Mouse (Mus musculus): ENCODE measurements around the gene Ndufs7. TPM values are rescaled to one million over a fixed set of nuclear protein-coding genes. Genes with fewer than 3 reads are reported as not detected.

Gene Ndufs7
- polyA plus RNA-seq, 1 experiment from 2014 or later: 220 TPM

- no peaks in the 10 kb centered on the region for H3K9me3 ChIP-seq (replicated peaks)
- no peak overlapping the region for H3K4me3 ChIP-seq
- H3K4me1 ChIP-seq: peaks cover 41% of the 10 kb centered on the region
- H3K4me2 ChIP-seq (replicated peaks): peak overlapping the region; percentile 83; the same call in 1 of the 2 replicates
- peaks cover 48% of the 10 kb centered on the region for H3K36me3 ChIP-seq
- WGBS: 92% methylated on average over 14 of the region's 14 CpGs
- no peak for ATAC-seq (ENCODE audit: low FRiP score)
- H3K27ac ChIP-seq: no peak overlapping the region
- H3K9ac ChIP-seq: 0 out of 2 replicates have a peak overlapping the region, but pooled peaks have one; percentile 70
- H3K27me3 ChIP-seq: no peaks in the 10 kb centered on the region
Measured at GRCm38 (mm10) chr10:80258752-80259462, 10.0 kb downstream of the Ndufs7 start.

DNA sequence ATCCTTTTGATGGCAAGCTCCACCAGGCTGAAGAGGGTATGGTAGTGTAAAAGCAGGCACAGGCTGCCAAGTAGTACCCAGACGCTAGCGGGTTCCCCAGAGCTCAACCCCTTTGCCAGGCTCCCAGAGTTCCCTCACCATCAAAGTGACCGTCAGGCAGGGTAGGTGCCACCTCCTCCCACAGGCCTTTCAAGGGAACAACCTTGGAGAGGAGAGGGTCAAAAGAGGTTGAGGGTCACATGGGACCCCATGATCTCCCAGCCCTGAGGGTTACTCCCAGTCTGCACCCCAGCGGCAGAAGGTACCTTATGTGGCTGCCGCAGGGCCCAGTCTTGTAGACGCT is 10.5 kb downstream of the Ndufs7 start:
- no peak for ATAC-seq (ENCODE audit: low FRiP score)
- Histone ChIP-seq H3K9ac (peak overlapping the region; percentile 70; the same call in 1 of the 2 replicates), H3K27ac (peak overlapping the region; percentile 90), H3K4me3 (no peak overlapping the region), H3K36me3 (peaks cover 43% of the 10 kb centered on the region), H3K27me3 (no peaks in the 10 kb centered on the region), H3K4me1 (peaks cover 41% of the 10 kb centered on the region), H3K4me2 (replicated peaks) (peak overlapping the region; percentile 83), H3K9me3 (replicated peaks) (no peaks in the 10 kb centered on the region)
- WGBS: 83% methylated on average over 6 of the region's 6 CpGs

GRCm38 (mm10) chr10:80259861-80260641 is 11.1 kb downstream of the Ndufs7 start:
- no peak for ATAC-seq (ENCODE audit: low FRiP score)
- peak overlapping the region; percentile 43 for H3K4me3 ChIP-seq

GRCm38 (mm10) chr10:80260642-80261584 is 12.0 kb downstream of the Ndufs7 start, which contains the start of the genes Gamt and Dazap1:
Gene Gamt, minus strand, starts transcription at chr10:80261012.
Gene Dazap1, plus strand, starts transcription at chr10:80261486.
- no peaks in the 10 kb centered on the region for H3K27me3 ChIP-seq
- peaks cover 28% of the 10 kb centered on the region for H3K36me3 ChIP-seq
- H3K4me3 ChIP-seq: peak within 1 kb of the TSS; percentile 43
- peaks cover 43% of the 10 kb centered on the region for H3K4me1 ChIP-seq
- peak within 1 kb of the TSS; percentile 83 for H3K4me2 ChIP-seq (replicated peaks)
- ATAC-seq (ENCODE audit: low FRiP score): peak; percentile 80
- no peaks in the 10 kb centered on the region for H3K9me3 ChIP-seq (replicated peaks)
- H3K27ac ChIP-seq: peak within 1 kb of the TSS; percentile 90
- WGBS: under 1% methylated on average over 49 of the region's 49 CpGs
- H3K9ac ChIP-seq: peak within 1 kb of the TSS; percentile 70

More at GRCm38 (mm10) chr10:80259861-80260641, 11.1 kb downstream of the Ndufs7 start:
- 3% methylated on average over 19 of the region's 19 CpGs for WGBS
- peaks cover 37% of the 10 kb centered on the region for H3K36me3 ChIP-seq
- peaks cover 41% of the 10 kb centered on the region for H3K4me1 ChIP-seq
- peak overlapping the region; percentile 90 for H3K27ac ChIP-seq
- peak overlapping the region; percentile 70 for H3K9ac ChIP-seq
- no peaks in the 10 kb centered on the region for H3K9me3 ChIP-seq (replicated peaks)
- H3K27me3 ChIP-seq: no peaks in the 10 kb centered on the region
- peak overlapping the region; percentile 83 for H3K4me2 ChIP-seq (replicated peaks)

DNA sequence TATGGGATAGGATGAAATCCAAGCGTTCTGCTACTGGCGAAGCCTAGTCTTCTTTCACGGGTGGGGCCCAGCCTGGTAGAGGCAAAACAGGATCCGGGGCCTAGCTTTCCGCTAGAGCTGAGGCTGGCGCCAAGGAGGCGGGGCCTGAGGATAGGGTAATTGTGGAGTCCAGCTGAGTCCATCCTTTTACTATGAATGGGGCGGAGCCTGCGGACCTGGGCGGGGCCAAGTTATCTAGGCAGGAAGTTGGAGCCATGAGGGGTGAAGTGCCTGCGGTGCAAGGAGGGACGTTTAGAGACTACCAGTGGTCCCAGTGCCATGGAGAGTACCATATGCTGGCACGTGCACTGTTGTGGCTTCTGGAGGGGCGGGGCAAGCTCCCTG is 12.7 kb downstream of the Ndufs7 start:
- H3K9ac ChIP-seq: peak overlapping the region; percentile 70
- H3K36me3 ChIP-seq: peaks cover 21% of the 10 kb centered on the region
- no peaks in the 10 kb centered on the region for H3K9me3 ChIP-seq (replicated peaks)
- peak overlapping the region; percentile 83 for H3K4me2 ChIP-seq (replicated peaks)
- H3K27me3 ChIP-seq: no peaks in the 10 kb centered on the region
- WGBS: under 1% methylated on average over 14 of the region's 14 CpGs
- H3K4me1 ChIP-seq: peaks cover 46% of the 10 kb centered on the region
- H3K4me3 ChIP-seq: peak overlapping the region; percentile 43
- ATAC-seq (ENCODE audit: low FRiP score): peak; percentile 51
- H3K27ac ChIP-seq: peak overlapping the region; percentile 90

GRCm38 (mm10) chr10:80262169-80262568 is 13.2 kb downstream of the Ndufs7 start:
- no peaks in the 10 kb centered on the region for H3K27me3 ChIP-seq
- ATAC-seq (ENCODE audit: low FRiP score): no peak
- H3K4me2 ChIP-seq (replicated peaks): peak overlapping the region; percentile 83; the same call in 1 of the 2 replicates
- H3K9me3 ChIP-seq (replicated peaks): no peaks in the 10 kb centered on the region
- peaks cover 16% of the 10 kb centered on the region for H3K36me3 ChIP-seq
- H3K9ac ChIP-seq: no peak overlapping the region
- no peak overlapping the region for H3K4me3 ChIP-seq
- WGBS: 73% methylated on average over 12 of the region's 12 CpGs
- H3K4me1 ChIP-seq: peaks cover 51% of the 10 kb centered on the region
- H3K27ac ChIP-seq: peak overlapping the region; percentile 90; the same call in 1 of the 2 replicates

GRCm38 (mm10) chr10:80262776-80263365 is 13.9 kb downstream of the Ndufs7 start:
- ATAC-seq (ENCODE audit: low FRiP score): no peak
- Histone ChIP-seq H3K4me1 (peaks cover 58% of the 10 kb centered on the region), H3K9ac (no peak overlapping the region), H3K36me3 (peaks cover 16% of the 10 kb centered on the region), H3K27ac (no peak overlapping the region), H3K9me3 (replicated peaks) (no peaks in the 10 kb centered on the region), H3K4me2 (replicated peaks) (no peak overlapping the region), H3K4me3 (no peak overlapping the region), H3K27me3 (no peaks in the 10 kb centered on the region)
- WGBS: 94% methylated on average over 10 of the region's 10 CpGs

GRCm38 (mm10) chr10:80264341-80265148 is 15.6 kb downstream of the Ndufs7 start:
- 1% methylated on average over 79 of the region's 81 CpGs for WGBS
- Histone ChIP-seq H3K4me3 (peak overlapping the region; percentile 94), H3K27ac (peak overlapping the region; percentile 74), H3K36me3 (peaks cover 9% of the 10 kb centered on the region), H3K9me3 (replicated peaks) (no peaks in the 10 kb centered on the region), H3K4me1 (peaks cover 65% of the 10 kb centered on the region), H3K4me2 (replicated peaks) (peak overlapping the region; percentile 57), H3K27me3 (no peaks in the 10 kb centered on the region), H3K9ac (peak overlapping the region; percentile 96)
- peak; percentile 78 for ATAC-seq (ENCODE audit: low FRiP score)

GRCm38 (mm10) chr10:80265149-80265486 is 16.2 kb downstream of the Ndufs7 start:
- peaks cover 60% of the 10 kb centered on the region for H3K4me1 ChIP-seq
- under 1% methylated on average over 17 of the region's 18 CpGs for WGBS

GRCm38 (mm10) chr10:80270099-80270498 is 21.2 kb downstream of the Ndufs7 start:
- Histone ChIP-seq H3K4me1 (peaks cover 52% of the 10 kb centered on the region), H3K4me2 (replicated peaks) (no peak overlapping the region), H3K27me3 (no peaks in the 10 kb centered on the region), H3K4me3 (no peak overlapping the region), H3K9ac (0 out of 2 replicates have a peak overlapping the region, but pooled peaks have one; percentile 5), H3K27ac (no peak overlapping the region), H3K9me3 (replicated peaks) (no peaks in the 10 kb centered on the region), H3K36me3 (peaks cover 31% of the 10 kb centered on the region)
- 93% methylated on average over 2 of the region's 2 CpGs for WGBS
- no peak for ATAC-seq (ENCODE audit: low FRiP score)

More at GRCm38 (mm10) chr10:80265149-80265486, 16.2 kb downstream of the Ndufs7 start:
- peaks cover 9% of the 10 kb centered on the region for H3K36me3 ChIP-seq
- peak overlapping the region; percentile 74 for H3K27ac ChIP-seq
- ATAC-seq (ENCODE audit: low FRiP score): no peak
- H3K4me3 ChIP-seq: peak overlapping the region; percentile 94
- peak overlapping the region; percentile 57 for H3K4me2 ChIP-seq (replicated peaks)
- H3K9ac ChIP-seq: peak overlapping the region; percentile 96
- no peaks in the 10 kb centered on the region for H3K9me3 ChIP-seq (replicated peaks)
- no peaks in the 10 kb centered on the region for H3K27me3 ChIP-seq
